Mouse (Mus musculus): ENCODE results near the gene Gak.
A peak's percentile ranks its signal among the peaks of the same experiment; 100 is the strongest.
"Not testable (repeated sequence)": the region's sequence is repeated elsewhere in the genome, so short reads cannot be mapped to it uniquely, and the experiment has no call there.

Gene Gak

DNA sequence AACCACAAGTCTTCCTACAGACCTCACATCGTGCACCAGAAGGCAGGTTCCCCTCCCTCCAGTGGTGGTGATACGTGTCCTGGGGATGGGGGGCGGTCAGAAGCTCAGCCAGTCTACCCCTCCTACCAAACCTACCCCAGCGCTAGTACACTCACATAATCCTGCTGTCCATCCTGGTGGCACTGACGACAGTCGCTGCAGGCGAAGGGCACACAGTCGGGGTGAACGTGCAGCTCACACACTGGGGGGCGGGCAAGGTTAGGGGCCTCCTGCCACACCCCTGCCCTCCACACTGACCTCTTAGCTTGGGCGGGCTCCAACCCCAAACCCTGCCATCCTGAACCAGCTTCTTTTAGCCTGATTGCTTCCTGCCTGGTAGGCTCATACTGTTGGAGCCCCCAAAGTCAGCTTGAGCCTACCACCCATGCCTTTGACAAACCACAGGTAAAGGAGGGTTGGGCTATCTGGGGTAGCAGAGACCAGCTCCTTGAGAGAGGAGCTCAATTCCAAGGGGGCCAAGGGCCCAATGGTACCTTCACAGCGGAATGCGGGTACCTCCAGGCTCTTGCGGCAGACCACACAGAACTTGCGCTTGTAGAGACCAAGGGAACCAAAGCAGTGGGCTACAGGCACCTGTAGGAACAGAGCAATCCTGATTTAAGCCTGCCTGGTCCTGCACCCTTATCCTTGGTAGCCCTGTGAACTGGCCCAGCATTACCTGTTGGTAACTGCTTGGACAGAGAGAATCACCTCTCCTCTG, 26.5 kb upstream of the Gak start:
- no peak for DNase-seq (ENCODE audit: low spot score in 2 of 2)

DNA sequence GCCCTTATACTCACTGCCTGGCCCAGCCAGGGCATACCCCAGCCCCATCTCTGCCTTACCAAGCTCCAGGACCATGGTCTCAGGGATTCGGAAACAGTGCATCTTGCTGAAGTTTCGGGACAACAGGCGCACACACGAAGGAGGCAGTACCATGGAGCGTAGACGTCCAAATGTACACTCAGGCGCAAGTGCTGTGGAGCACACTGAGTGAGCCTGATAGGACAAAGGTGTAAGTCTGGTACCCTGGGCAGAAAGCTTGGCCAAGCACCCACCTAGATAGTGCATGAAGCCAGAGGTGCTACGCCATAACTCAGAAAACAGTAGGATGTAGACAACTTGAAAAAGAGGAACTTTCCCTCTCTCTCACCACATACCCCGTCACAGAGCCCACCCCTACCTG, 25.8 kb upstream of the Gak start:
- DNase-seq (ENCODE audit: low spot score in 2 of 2) = no peak

DNA sequence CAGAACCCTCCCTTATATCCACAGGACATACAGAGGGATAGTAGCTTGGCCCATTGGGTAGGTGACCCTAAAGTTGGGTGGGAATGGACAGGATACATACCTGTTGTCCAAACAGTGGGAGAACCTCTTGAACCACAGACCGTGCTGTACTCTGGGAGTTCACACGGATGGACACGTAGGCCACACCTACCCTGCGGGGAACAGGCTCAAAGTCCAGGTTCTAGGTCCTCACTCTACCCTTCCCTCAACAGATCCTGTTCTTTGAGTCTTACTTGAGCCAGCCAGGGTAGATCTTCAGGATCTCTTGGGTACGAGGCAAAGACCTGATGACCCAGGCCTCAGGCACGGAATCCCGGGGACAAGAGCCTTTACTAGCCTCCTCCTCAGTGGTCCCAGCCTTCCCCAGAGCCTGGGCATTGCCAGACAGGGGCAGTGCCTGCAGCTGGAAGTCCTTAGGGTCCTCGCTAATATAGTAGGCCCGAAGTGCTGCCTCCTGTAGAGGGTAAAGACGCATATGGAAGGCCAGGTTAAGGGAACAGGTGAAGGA, 25.0 kb upstream of the Gak start:
- DNase-seq (ENCODE audit: low spot score in 2 of 2) = peak in 1 of 2 experiments; percentile 1

DNA sequence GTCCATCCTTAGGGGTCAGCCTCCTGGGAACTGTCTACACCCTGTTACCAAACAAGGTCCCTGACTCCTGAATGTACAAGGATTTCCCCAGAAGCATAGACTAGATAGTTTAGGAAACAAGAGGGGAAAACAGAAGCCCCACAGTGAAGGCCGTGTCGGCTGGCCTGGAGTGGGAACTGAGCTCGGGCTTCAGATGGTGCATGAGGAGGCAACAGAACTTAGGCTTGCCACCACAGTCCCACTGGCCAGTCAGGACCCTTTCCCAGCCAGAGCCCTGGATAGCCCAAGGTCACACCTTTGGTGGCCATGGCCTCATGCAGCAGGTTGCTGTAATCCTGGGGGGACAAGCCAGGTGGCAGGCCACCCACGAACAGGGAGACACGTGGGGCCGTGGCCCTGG, 23.8 kb upstream of the Gak start:
- peak in 1 of 2 experiments; percentile 3 for DNase-seq (ENCODE audit: low spot score in 2 of 2)

DNA sequence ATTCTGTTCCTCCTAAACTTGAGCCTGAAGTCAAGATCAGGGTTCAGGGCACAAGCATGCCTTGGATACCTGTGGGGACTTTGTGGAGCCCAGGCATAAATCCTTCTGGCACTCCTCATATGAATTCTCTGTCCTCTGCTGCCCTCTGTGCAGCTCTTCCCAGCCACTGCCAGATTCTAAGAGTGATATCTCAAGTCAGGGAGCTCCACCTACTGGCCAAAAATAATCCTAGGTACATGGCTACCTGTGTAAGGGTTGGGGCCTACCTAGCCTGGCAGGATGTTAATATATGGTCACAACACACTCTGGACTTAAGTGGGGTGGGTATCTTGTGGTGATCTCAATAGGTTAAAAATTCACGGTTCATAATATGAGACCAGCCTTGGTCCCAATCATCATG, 22.3 kb upstream of the Gak start:
- DNase-seq (ENCODE audit: low spot score in 2 of 2) = peak in 1 of 2 experiments; percentile 11

DNA sequence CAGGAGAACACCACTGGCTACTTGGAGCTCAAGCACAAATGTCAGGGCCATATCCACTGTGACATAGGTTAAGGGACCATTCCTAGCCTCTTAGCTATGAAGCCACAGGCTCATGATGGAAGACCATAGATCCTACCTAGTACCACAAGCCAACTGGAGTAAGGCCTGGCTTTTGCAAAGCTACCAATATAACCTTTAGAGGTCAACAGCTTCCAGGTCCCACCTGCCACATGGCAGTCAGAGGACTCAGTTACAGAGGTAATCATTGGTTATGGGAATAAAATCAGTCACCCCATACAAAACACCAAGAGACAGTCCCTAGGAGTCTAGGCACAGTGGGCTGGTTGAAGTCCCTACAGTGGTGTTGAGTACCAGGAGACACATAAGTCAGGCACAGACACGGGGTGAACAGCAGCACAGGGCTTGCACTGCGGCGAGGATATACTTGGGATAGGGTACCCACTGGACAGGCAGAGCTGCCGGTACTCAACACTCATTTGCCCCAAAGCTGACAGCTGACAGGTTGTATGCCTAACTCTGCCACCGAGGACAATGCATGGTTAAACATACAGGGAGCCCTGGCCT, 21.7 kb upstream of the Gak start:
- DNase-seq (ENCODE audit: low spot score in 2 of 2) = no peak

DNA sequence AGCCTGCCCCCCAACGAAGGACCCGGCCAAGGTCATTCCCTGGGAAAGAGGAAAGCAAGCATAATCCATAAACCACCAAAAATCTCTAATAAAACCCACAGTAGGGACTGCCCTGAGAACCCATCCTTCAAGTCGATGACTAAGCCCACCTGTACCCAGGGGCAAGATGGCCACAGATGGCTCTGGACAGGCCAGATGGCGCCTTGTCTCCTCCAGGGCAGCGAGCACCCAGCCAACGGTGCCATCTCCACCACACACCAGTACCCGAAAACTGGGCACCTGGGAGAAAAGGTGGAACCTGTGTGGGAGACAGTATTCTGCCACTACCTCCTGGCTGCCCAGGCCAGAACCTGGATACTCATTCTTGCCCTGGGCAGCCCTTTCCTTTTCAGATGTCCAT, 20.8 kb upstream of the Gak start:
- DNase-seq (ENCODE audit: low spot score in 2 of 2) = no peak

DNA sequence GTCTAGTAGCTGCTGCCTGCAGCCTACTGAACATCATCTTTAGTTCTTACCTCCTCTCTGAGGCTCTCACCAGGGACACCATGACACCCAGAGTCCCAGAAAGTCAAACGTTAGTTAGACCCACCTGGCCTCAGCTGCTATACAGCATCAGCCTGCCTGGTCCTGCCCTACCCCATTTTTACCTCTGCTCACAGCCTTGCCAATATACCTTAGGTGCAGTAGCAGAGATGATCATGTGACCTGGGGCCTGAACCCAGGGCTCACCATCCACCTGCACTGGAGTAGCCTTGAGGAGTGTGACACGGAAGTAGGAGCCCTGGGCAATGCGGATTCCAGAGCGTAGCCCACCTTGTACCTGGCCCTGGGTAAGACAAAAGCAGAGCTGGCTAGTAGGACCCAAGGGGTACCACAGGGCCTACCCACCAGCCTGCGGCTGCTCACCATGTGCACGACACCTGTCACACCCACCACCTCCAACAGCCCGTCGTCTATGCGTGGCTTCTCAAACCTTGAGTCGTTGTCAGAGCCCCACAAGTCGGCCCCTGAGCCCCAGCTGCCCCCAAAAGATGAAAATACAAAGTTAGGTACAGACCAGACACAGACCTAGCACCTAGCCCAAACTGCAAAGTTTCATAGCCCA, 19.5 kb upstream of the Gak start:
- DNase-seq (ENCODE audit: low spot score in 2 of 2) = no peak

DNA sequence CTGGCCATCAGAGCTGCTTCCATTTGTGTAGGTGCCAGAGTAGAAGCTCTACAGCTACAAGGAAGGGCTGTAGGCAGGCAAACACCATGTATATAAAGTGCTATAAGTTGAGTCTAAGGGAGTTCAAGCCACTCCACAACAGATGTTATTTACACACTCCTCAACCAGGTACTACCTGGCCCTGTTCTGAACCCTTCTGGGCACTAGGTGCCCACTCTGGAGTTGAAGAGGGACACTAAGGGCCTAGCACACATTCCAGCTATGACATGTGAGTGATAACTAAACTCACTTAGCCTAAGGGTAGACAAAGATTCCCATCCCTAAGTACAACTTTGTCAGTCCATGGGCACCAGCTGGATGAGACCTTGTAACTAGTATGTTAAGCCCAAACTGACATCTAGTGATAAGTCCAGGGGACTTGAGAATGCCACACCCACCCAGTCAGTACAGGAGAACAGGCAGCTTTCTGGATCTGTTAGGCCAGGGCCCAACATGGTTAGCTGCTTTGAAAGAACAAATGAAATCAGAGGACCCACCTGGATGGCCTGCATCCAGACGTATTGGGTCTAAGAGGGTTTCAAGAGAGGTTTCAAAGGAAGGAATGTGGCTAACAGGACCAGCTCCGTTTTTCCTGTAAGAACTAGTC, 18.4 kb upstream of the Gak start:
- no peak for DNase-seq (ENCODE audit: low spot score in 2 of 2)

DNA sequence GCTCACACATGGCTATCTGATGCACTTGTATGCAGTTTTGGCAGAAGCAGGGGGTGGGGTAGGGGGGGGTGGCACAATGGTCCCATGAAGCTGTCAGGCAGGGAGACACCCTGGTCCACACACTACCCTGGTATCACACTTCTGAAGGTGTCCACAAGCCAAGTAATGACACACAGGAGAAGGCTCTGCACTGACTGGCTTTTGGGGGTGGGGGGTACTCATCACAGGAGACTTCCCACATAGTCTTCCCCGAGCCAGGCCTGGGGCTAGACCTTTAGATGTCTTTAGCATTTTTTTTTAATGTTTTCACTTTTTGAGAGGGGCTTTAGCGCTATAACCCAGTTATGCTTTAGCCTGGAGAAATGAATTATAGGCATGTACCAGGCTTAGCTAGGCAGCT, 17.8 kb upstream of the Gak start:
- no peak for DNase-seq (ENCODE audit: low spot score in 2 of 2)

DNA sequence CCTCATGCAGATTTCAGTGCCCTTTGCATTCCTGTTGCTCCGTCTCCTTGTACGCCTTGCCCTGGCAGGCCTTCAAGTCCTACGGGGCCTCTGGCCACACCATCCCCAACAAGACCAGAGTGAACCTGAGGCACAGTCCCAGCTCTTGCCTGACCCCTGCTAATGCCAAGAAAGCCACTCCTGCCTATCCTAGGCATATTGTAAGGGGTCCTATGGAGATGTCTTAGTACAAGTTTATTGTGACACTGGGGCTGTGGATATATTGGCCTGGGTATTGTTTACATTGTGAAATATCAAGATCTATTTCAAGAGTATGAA, 16.7 kb upstream of the Gak start:
- no peak for DNase-seq (ENCODE audit: low spot score in 2 of 2)

DNA sequence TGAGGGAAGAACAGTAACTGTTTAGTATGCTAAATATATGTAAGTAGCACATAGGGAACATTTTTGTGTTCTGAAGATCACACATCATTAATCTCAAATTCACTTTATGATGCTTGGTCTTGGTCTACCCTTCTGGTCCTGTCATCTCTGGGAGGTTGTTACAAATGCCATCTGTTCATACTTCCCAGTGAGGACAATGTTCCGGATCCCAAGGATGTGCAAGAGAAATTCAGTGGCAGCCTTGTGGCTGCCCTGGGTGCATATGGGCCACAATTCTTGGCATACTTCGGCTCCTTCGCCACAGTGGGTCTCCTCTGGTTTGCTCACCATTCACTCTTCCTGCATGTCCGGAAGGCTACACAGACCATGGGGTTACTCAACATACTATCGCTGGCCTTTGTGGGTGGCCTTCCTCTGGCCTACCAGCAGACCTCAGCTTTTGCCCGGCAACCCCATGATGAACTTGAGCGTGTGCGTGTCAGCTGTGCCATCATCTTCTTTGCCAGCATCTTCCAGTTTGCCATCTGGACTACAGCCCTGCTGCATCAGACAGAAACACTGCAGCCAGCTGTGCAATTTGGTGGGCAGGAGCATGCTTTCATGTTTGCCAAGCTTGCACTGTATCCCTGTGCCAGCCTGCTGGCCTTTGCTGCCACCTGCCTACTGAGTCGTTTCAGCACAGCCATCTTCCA, 16.2 kb upstream of the Gak start:
- DNase-seq (ENCODE audit: low spot score in 2 of 2) = no peak

DNA sequence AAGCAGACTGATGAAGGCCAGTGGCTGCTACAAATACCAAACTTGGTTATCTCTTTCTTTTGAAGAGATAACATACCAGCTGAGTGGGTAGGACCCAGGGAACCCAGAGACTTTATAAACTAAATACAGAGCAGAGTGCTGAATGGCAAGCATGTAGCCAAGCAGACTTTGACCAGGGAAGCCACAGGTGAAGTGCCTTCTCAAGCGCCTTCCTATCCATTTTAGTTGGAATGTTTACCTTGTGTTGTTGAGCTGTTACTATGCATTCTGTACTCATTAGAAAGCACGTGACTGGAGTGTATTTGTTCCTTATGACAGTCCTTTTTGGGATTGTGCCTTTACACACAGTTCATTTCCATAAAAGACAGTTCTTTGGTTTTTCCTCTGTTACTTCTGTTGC, 14.1 kb upstream of the Gak start:
- no peak for DNase-seq (ENCODE audit: low spot score in 2 of 2)

DNA sequence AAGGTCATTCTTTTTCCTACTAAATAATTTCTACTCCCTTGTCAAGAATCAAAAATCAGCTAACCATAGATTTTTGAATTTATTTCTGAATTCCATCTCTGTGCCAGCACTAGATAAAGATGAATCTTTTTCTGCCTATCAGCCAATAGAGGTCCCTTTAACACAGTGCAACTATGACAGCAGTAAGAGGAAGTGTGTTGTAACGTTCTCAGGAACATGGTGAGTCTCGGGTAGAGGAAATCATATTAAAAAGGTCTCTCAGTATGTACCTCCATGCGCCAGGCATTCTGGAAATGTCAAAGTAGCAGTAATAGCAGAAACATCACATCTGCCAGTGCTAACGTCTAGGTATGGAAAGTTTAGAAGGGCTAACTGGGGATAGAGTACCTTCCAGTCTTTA, 6.6 kb upstream of the Gak start:
- DNase-seq (ENCODE audit: low spot score in 2 of 2) = no peak

DNA sequence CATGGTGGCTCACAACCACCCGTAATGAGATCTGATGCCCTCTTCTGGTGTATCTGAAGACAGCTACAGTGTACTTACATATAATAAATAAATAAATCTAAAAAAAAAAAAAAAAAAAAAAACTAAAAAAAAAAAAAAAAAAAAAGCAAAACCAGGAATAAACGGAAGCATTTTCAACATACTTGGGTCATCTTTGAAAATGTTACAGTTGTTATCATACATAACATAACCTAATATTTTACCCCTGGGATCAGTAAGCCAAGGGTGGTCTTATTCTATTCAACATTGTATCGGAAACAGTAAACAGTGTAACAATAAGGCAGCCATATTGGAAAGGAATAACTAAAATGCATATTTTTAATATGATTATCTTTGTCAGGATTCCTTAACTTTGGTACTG, 4.5 kb upstream of the Gak start:
- not testable (repeated sequence) for DNase-seq (ENCODE audit: low spot score in 2 of 2)

DNA sequence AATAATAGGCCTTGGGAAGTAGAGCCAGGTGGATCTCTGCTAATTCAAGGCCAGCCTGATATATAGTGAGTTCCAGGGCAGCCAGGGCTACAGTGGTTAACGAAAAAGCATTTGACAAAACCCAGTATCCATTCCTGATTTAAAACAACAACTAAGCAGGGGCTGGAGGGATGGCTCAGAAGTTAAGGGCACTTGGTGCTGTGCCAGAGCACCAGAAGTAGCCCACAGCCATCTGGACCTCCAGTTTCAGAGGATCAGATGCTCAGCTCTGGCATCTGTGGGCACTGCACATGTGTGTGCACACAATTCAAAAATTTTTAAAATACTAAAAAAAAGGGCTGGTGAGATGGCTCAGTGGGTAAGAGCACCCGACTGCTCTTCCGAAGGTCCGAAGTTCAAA, 4.1 kb upstream of the Gak start:
- DNase-seq (ENCODE audit: low spot score in 2 of 2) = no peak

DNA sequence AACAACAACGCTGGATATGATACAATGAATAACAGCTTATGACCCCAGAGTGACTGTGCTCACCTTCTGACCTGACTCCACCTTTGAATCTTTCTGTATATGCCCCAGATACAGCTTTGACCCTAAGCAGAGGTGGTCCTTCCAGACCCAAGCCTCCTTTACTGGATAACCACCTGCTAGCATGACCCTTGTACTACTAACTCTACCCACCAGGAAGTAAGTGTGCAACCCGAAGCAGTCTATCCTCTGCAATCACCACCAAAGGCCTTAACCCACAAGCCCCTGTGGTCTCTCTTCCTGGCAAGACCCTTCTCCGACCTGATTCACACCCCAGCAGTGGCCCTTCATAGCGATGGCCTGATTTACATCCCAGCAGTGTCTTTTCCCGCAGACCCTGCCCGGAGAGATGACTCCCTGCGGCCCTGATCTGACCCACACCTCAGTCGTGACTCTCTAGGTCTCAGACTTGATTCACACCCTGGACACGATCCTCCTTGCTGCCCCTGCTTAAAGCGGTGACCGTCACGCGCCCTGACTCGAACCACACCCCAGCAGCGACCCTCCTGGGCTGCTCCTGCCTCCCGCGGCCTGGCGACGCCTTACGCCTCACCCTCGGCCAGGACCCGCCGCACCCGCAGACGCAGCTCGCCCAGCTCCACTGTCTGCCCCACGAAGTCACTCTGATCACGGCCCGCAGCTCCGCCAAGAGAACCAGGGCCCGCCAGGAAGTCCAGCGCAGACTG, 493 bp downstream of the Gak start:
- no peak for DNase-seq (ENCODE audit: low spot score in 2 of 2)

DNA sequence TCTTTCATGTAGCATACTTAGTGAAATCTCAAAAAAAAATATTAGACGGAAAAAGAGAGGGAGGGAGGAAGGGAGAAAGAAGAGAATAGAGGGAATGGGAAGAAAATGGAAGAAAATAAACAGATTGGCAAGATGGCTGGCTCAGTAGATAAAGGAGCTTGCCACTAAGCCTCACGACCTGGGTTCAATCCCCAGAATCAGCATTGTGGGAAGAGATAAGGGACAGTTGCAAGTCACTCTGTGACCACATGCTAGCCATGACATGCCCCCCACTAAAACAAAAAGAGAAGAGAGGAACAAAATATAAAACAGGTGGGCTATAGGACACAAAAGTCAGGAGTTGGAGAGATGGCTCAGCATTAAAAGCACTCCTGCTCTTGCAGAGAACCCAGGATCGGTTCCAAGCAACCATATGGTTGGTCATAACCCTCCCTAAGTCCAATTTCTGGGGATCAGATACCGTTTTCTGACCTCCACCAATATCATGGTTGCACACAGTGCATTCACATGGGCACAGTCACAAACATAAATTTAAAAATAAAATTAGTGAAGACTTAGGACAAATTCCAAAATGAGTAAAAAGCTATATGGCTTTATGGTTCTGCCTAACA, 3.4 kb downstream of the Gak start:
- DNase-seq (ENCODE audit: low spot score in 2 of 2) = no peak

DNA sequence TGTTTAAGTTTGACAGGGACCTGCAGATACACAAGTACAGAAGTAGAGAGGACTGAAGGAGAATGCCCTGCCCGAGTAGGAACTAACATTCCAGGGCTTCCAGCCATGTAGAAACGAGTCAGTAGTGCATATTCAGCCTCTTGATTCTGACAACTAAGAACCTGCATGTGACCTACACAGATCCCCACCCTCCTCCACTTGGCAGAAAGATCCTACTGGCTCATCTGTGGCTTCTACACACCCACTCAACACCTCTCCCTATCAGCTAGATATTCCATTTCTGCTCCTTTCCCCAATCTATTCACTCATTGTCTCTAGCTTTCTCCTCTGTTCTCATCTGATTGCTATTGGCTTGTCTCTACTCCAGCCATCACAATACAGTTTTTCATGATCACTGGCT, 7.7 kb downstream of the Gak start:
- DNase-seq (ENCODE audit: low spot score in 2 of 2) = no peak

DNA sequence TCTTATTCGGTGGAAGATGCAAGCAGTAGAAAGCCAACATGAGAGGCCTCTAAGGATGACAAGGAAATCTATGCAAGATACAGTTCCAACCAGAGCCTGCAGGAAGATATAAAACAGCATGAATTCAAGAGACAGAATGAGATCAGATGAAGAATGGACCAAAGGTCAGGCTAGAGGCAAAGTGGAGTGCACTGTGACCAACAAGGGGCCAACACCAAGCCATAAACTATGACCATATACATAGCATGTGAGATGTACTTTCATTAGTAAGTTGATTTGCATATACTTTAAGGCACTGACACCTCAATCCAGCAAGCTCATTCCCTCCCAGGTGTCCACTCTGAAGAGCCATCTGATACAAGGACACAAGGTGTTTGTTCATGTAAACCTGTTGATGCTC, 19.1 kb downstream of the Gak start:
- no peak for DNase-seq (ENCODE audit: low spot score in 2 of 2)

DNA sequence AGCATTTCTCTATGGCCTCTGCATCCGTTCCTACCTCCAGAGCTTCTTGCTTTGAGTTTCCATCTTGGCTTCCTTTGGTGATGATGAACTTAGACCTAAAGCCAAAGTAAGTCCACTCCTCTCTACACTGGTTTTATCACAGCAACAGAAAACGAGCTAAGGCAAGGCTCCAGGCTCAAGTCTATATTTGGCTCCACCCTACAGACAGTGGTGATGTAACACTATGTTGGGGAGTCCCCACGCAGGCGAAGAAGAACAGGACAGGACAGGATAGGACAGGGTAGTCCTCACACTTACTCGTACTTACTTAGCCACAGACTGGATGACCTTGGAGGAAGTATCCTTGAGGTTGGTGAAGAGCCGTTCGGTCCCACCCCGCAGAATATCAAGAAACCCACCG, 27.0 kb downstream of the Gak start:
- no peak for DNase-seq (ENCODE audit: low spot score in 2 of 2)
